Comparison of ENCODE assay signal across 8 mouse cellular contexts in the genomic region with DNA sequence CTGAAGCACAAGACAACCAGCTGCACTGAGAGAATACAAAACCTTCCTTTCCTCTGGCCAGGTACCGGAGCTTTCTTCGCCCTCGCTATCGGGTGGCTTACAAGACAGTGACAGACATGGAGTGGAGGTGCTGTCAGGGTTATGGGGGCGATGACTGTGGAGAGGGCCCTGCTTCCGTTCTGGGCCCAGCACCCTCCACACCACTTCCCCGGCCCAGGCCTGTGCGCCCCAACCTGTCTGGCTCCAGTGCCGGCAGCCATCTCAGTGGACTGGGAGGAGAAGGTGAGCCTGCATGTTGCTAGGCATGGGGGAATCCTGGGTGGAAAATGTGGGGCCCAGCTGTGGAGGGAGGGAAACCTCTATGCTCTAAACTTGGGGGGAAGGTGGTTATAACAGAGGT. TPM values are rescaled to one million over a fixed set of nuclear protein-coding genes. Genes with fewer than 3 reads are reported as not detected.
DNase-seq lines count a peak whose midpoint lies in the region; ATAC-seq and TF ChIP-seq lines count a peak whose summit lies in the region.

No protein-coding gene starts in this region.

- H3K9ac ChIP-seq in intestine, postnatal 0 days (ENCODE audit: low read depth, low read length), result 0 out of 2 replicates have a peak overlapping the region, but pooled peaks have one; percentile 0
- H3K9ac ChIP-seq in neural tube, embryonic 12.5 days, result no peak overlapping the region

- peak; percentile 0; the same call in 1 of the 2 replicates for ATAC-seq in intestine, postnatal 0 days
- peak; percentile 48 for ATAC-seq in neural tube, embryonic 12.5 days (ENCODE audit: low FRiP score, low read depth)

- 53% methylated on average over 9 of the region's 9 CpGs for WGBS in intestine, postnatal 0 days
- whole genome bisulfite sequencing in neural tube, embryonic 12.5 days, result 74% methylated on average over 9 of the region's 9 CpGs

- intact Hi-C loops in gastrocnemius, postnatal 36 days (cut with DNase I), result loop anchor here (2.0 kb wide), 1 partner anchor 109 kb away; no protein-coding TSS in a partner anchor
- intact Hi-C loops in left cerebral cortex, adult 2 months (cut with DNase I), result loop anchor here (1.0 kb wide), 1 partner anchor 109 kb away; no protein-coding TSS in a partner anchor

- peak; percentile 31 for DNase-seq in gastrocnemius, postnatal 10 days
- DNase-seq in gastrocnemius, postnatal 36 days, result no peak
- no peak for DNase-seq in left cerebral cortex, adult 2 months (ENCODE audit: extremely low spot score in 1 of 2, low spot score in 2 of 2)
- DNase-seq in embryo, embryonic 10.5 days (ENCODE audit: low spot score), result no peak
- no peak for DNase-seq in layer of hippocampus, adult 11-12 months (ENCODE audit: low spot score)

- peak overlapping the region; percentile 63 for H3K4me2 ChIP-seq in intestine, postnatal 0 days (replicated peaks; ENCODE audit: low read depth)
- peak overlapping the region; percentile 53 for H3K4me2 ChIP-seq in neural tube, embryonic 12.5 days (replicated peaks)

- no peaks in the 10 kb centered on the region for H3K9me3 ChIP-seq in intestine, postnatal 0 days (ENCODE audit: control insufficient read depth)
- no peaks in the 10 kb centered on the region for H3K9me3 ChIP-seq in neural tube, embryonic 12.5 days

- no peaks in the 10 kb centered on the region for H3K27me3 ChIP-seq in intestine, postnatal 0 days (replicated peaks; ENCODE audit: control insufficient read depth, insufficient read depth, low read length)
- H3K27me3 ChIP-seq in neural tube, embryonic 12.5 days (replicated peaks), result no peaks in the 10 kb centered on the region

- H3K36me3 ChIP-seq in intestine, postnatal 0 days (ENCODE audit: control insufficient read depth, insufficient read depth), result peaks cover 25% of the 10 kb centered on the region
- peaks cover 5% of the 10 kb centered on the region; the same call in 1 of the 2 replicates for H3K36me3 ChIP-seq in neural tube, embryonic 12.5 days

- peak overlapping the region; percentile 63 for H3K4me3 ChIP-seq in embryonic fibroblast, embryonic 13.5 days (ENCODE audit: insufficient read depth, low read length)
- H3K4me3 ChIP-seq in intestine, postnatal 0 days (ENCODE audit: low read depth, low read length), result peak overlapping the region; percentile 44
- peak overlapping the region; percentile 24; the same call in 1 of the 2 replicates for H3K4me3 ChIP-seq in neural tube, embryonic 12.5 days
- H3K4me3 ChIP-seq in left cerebral cortex, adult 2 months, result no peak overlapping the region

- peaks cover 10% of the 10 kb centered on the region for H3K4me1 ChIP-seq in embryonic fibroblast, embryonic 13.5 days (ENCODE audit: control insufficient read depth, insufficient read depth, low read length)
- H3K4me1 ChIP-seq in intestine, postnatal 0 days (replicated peaks; ENCODE audit: control insufficient read depth, insufficient read depth, low read length), result peaks cover 7% of the 10 kb centered on the region; the same call in 1 of the 2 replicates
- H3K4me1 ChIP-seq in neural tube, embryonic 12.5 days, result peaks cover 33% of the 10 kb centered on the region

- peak overlapping the region; percentile 90 for H3K27ac ChIP-seq in embryonic fibroblast, embryonic 13.5 days (ENCODE audit: insufficient read depth, low read length)
- H3K27ac ChIP-seq in intestine, postnatal 0 days (ENCODE audit: low read depth, low read length), result peak overlapping the region; percentile 55
- H3K27ac ChIP-seq in neural tube, embryonic 12.5 days, result 0 out of 2 replicates have a peak overlapping the region, but pooled peaks have one; percentile 37
- no peak overlapping the region for H3K27ac ChIP-seq in left cerebral cortex, adult 2 months

- TF ChIP-seq POLR2A in embryonic fibroblast, embryonic 13.5 days (IDR thresholded peaks at IDR 0.05; ENCODE audit: low read depth, low read length), result no peak

- TF ChIP-seq CTCF in embryonic fibroblast, embryonic 13.5 days (IDR thresholded peaks at IDR 0.05; ENCODE audit: borderline replicate concordance, insufficient read depth, low read length), result no peak
- TF ChIP-seq CTCF in intestine, postnatal 0 days (IDR thresholded peaks at IDR 0.05; ENCODE audit: low read depth), result no peak
- TF ChIP-seq CTCF in left cerebral cortex, adult 2 months (IDR thresholded peaks at IDR 0.05), result no peak

RNA-seq across cellular contexts. Expression of a gene that starts 2.3 kb away (rescaled TPM):
- total RNA-seq in gastrocnemius, postnatal 10 days (2021), result 10 to 100 TPM; 42.2 to 60.5 TPM
- 1 to 10 TPM; 4.8 to 7.0 TPM for total RNA-seq in gastrocnemius, postnatal 36 days (2021)
- polyA plus RNA-seq in embryonic fibroblast, embryonic 13.5 days (2011; ENCODE audit: insufficient read length, low read depth, missing spikeins), result 85.9 and 98.0 TPM in 2 replicates
- polyA plus RNA-seq in intestine, postnatal 0 days (2015; fragmentation: Nextera tagmentation; extraction: Ambion mirVana), result 63.2 and 63.7 TPM in 2 replicates
- 63.7 and 75.3 TPM in 2 replicates for polyA plus RNA-seq in neural tube, embryonic 12.5 days (2016; fragmentation: Nextera tagmentation; extraction: Ambion mirVana)
- total RNA-seq in left cerebral cortex, adult 2 months (2021), result 1 to 10 TPM; 3.0 to 3.3 TPM

RNA-seq across cellular contexts. Expression of a gene that starts 5.8 kb away (rescaled TPM):
- total RNA-seq in gastrocnemius, postnatal 10 days (2021), result 10 to 100 TPM; 27.9 TPM
- total RNA-seq in gastrocnemius, postnatal 36 days (2021), result 10 to 100 TPM; 27.1 to 30.3 TPM
- 11.4 and 12.4 TPM in 2 replicates for polyA plus RNA-seq in embryonic fibroblast, embryonic 13.5 days (2011; ENCODE audit: insufficient read length, low read depth, missing spikeins)
- 89.6 and 97.9 TPM in 2 replicates for polyA plus RNA-seq in intestine, postnatal 0 days (2015; fragmentation: Nextera tagmentation; extraction: Ambion mirVana)
- 6.7 and 8.6 TPM in 2 replicates for polyA plus RNA-seq in neural tube, embryonic 12.5 days (2016; fragmentation: Nextera tagmentation; extraction: Ambion mirVana)
- 10 to 100 TPM; 15.3 to 19.3 TPM for total RNA-seq in left cerebral cortex, adult 2 months (2021)

RNA-seq across cellular contexts. Expression of a gene that starts 7.9 kb away (rescaled TPM):
- total RNA-seq in gastrocnemius, postnatal 10 days (2021), result 100 to 1,000 TPM; 149 to 168 TPM
- 10 to 100 TPM; 94.1 to 99.6 TPM for total RNA-seq in gastrocnemius, postnatal 36 days (2021)
- polyA plus RNA-seq in embryonic fibroblast, embryonic 13.5 days (2011; ENCODE audit: insufficient read length, low read depth, missing spikeins), result 335 and 354 TPM in 2 replicates
- polyA plus RNA-seq in intestine, postnatal 0 days (2015; fragmentation: Nextera tagmentation; extraction: Ambion mirVana), result 458 and 495 TPM in 2 replicates
- 294 and 304 TPM in 2 replicates for polyA plus RNA-seq in neural tube, embryonic 12.5 days (2016; fragmentation: Nextera tagmentation; extraction: Ambion mirVana)
- total RNA-seq in left cerebral cortex, adult 2 months (2021), result 100 to 1,000 TPM in 1 of 2 experiments, 10 to 100 TPM in 1; 91.9 to 106 TPM

RNA-seq across cellular contexts. Expression of a gene that starts 27.0 kb away (rescaled TPM):
- total RNA-seq in gastrocnemius, postnatal 10 days (2021), result 1 to 10 TPM; 4.5 to 5.0 TPM
- total RNA-seq in gastrocnemius, postnatal 36 days (2021), result 1 to 10 TPM; 1.6 to 3.0 TPM
- polyA plus RNA-seq in embryonic fibroblast, embryonic 13.5 days (2011; ENCODE audit: insufficient read length, low read depth, missing spikeins), result 7.2 and 17.0 TPM in 2 replicates
- 5.5 and 6.5 TPM in 2 replicates for polyA plus RNA-seq in intestine, postnatal 0 days (2015; fragmentation: Nextera tagmentation; extraction: Ambion mirVana)
- polyA plus RNA-seq in neural tube, embryonic 12.5 days (2016; fragmentation: Nextera tagmentation; extraction: Ambion mirVana), result 27.5 and 29.0 TPM in 2 replicates
- 10 to 100 TPM; 17.2 to 17.8 TPM for total RNA-seq in left cerebral cortex, adult 2 months (2021)

RNA-seq across cellular contexts. Expression of a gene that starts 29.9 kb away (rescaled TPM):
- total RNA-seq in gastrocnemius, postnatal 10 days (2021), result 10 to 100 TPM in 1 of 2 experiments, 1 to 10 TPM in 1; 8.5 to 15.3 TPM
- 1 to 10 TPM; 2.5 TPM for total RNA-seq in gastrocnemius, postnatal 36 days (2021)
- polyA plus RNA-seq in embryonic fibroblast, embryonic 13.5 days (2011; ENCODE audit: insufficient read length, low read depth, missing spikeins), result 14.4 and 16.9 TPM in 2 replicates
- 535 and 618 TPM in 2 replicates for polyA plus RNA-seq in intestine, postnatal 0 days (2015; fragmentation: Nextera tagmentation; extraction: Ambion mirVana)
- 15.9 and 17.7 TPM in 2 replicates for polyA plus RNA-seq in neural tube, embryonic 12.5 days (2016; fragmentation: Nextera tagmentation; extraction: Ambion mirVana)
- 10 to 100 TPM; 24.2 to 26.0 TPM for total RNA-seq in left cerebral cortex, adult 2 months (2021)

Comparison
In these comparisons a context has a peak if more than half of its experiments do, and no peak if none do; other contexts are left out.
1. RNA of a gene that starts 2.3 kb away (total RNA-seq): 42.2 to 60.5 TPM in gastrocnemius, postnatal 10 days; 4.8 to 7.0 TPM in gastrocnemius, postnatal 36 days and 3.0 to 3.3 TPM in left cerebral cortex, adult 2 months; every median in the first group is over 4 times any median in the second.